Mouse (Mus musculus): ENCODE data around the gene Smurf1.
A peak's percentile ranks its signal among the peaks of the same experiment; 100 is the strongest.

- no peak for TF ChIP-seq CHD2 (IDR thresholded peaks at IDR 0.05; ENCODE audit: low read depth, low read length)
- TF ChIP-seq ZC3H11A (IDR thresholded peaks at IDR 0.05; ENCODE audit: borderline replicate concordance, low read depth, low read length): peak; percentile 87
- TF ChIP-seq MAFK (IDR thresholded peaks at IDR 0.05; ENCODE audit: insufficient read depth, low read depth, low read length): no peak
Measured at GRCm38 (mm10) chr5:144998491-144998890, 32.8 kb upstream of the Smurf1 start.

All from ES-E14 (cell line).